Mouse (Mus musculus): ENCODE data around the gene Egfr. TPM values are rescaled to one million over a fixed set of nuclear protein-coding genes. Genes with fewer than 3 reads are reported as not detected.

Gene Egfr
- total and polyA plus RNA-seq, 3 experiments: 0.26 TPM; not detected in 2

DNA sequence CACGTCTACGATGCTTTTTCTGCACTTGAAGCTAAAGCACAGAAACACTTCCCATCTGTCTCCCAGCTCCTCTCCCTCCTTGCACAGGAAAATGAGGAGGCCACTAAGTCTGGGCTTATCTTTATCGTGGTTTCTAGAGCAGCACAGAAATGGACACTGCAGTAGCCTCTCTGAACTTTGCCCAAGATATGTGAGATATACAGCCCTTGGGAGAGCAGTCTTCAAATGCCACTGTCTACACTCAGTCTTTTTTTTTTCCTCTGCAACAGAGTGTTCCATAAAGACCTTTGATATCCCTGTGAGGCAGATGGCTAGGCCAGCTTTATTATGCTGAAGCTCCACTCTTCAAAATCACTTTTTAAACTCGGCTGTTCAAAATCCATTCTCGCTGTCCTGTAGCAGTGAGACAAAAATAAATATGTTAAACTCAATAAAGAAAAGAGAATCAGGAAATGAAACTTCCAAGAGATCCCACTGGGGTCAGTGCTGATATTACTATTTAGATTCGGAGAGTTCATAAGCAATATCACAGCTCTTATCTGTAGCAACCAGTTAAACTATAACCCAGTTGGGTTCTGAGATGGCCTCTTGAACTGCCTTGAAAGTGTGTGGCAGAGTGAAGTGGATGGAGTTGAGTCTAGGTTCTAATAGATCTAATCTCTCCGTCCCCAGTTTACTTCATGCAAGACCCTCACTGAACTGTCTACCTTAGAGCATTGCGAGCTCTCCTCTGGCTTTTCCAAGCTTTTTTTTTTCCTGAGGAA, 148.8 kb downstream of the Egfr start:
- TF ChIP-seq MYC (IDR thresholded peaks at IDR 0.05; ENCODE audit: low read depth, low read length) (no peak), TCF12 (IDR thresholded peaks at IDR 0.05; ENCODE audit: low read depth, low read length) (no peak), ZKSCAN1 (IDR thresholded peaks at IDR 0.05; ENCODE audit: borderline replicate concordance, low read depth, low read length) (no peak), ZMIZ1 (IDR thresholded peaks at IDR 0.05; ENCODE audit: low read depth, low read length) (no peak), UBTF (IDR thresholded peaks at IDR 0.05; ENCODE audit: low read depth, low read length) (no peak), KAT2A (IDR thresholded peaks at IDR 0.05; ENCODE audit: insufficient replicate concordance, low read length) (no peak), MAFK (IDR thresholded peaks at IDR 0.05; ENCODE audit: insufficient replicate concordance, low read length) (no peak), MEF2A (IDR thresholded peaks at IDR 0.05; ENCODE audit: borderline replicate concordance, low read depth, low read length) (no peak), CHD2 (IDR thresholded peaks at IDR 0.05; ENCODE audit: low read length) (no peak), ELF1 (IDR thresholded peaks at IDR 0.05; ENCODE audit: low read depth, low read length) (no peak), BHLHE40 (IDR thresholded peaks at IDR 0.05; ENCODE audit: low read depth, low read length) (no peak), ZNF384 (IDR thresholded peaks at IDR 0.05; ENCODE audit: low read depth, low read length) (no peak), EP300 (IDR thresholded peaks at IDR 0.05; ENCODE audit: low read length) (no peak), RCOR1 (conservative IDR thresholded peaks at IDR 0.05; ENCODE audit: low read depth, low read length) (no peak), GABPA (IDR thresholded peaks at IDR 0.05; ENCODE audit: insufficient replicate concordance, low read depth, low read length) (no peak)
- Histone ChIP-seq H3K79me2 (replicated peaks; ENCODE audit: control insufficient read depth, extremely low read depth, insufficient read depth, poor library complexity, severe bottlenecking) (no peaks in the 10 kb centered on the region), H3K27ac (ENCODE audit: insufficient read depth, low read depth) (no peak overlapping the region), H3K27me3 (replicated peaks) (no peaks in the 10 kb centered on the region), H3K4me1 (ENCODE audit: control insufficient read depth in 1 of 2, insufficient read depth in 2 of 2) (0 out of 4 replicates have a peak, but pooled peaks cover 0 to 2% of the 10 kb centered on the region in 2 experiments), H3K4me2 (ENCODE audit: insufficient read depth, low read depth, poor library complexity, severe bottlenecking) (no peak overlapping the region), H3K9ac (ENCODE audit: insufficient read depth, low read depth) (no peak overlapping the region), H3K9me3 (replicated peaks; ENCODE audit: low read length) (no peaks in the 10 kb centered on the region), H3K36me3 (replicated peaks in 1 of 2; ENCODE audit: control insufficient read depth in 1 of 2, insufficient read depth in 1 of 2, low read length in 1 of 2) (no peaks in the 10 kb centered on the region), H3K4me3 (replicated peaks in 1 of 3; ENCODE audit: low read depth in 2 of 3, low read length in 2 of 3, poor library complexity in 1 of 3) (no peak overlapping the region)
- no peak for DNase-seq (ENCODE audit: extremely low read depth)
- dilution Hi-C loops (cut with MboI; ENCODE audit: extremely low pct_ligation_motif_present, extremely low pct_unique_long_range_greater_than_20kb, low sequenced_read_pairs) (no loop called here), in situ Hi-C loops (cut with MboI; ENCODE audit: low pct_ligation_motif_present, low pct_unique_long_range_greater_than_20kb, low sequenced_read_pairs) (no loop called here)

- dilution Hi-C loops (cut with MboI; ENCODE audit: extremely low pct_ligation_motif_present, extremely low pct_unique_long_range_greater_than_20kb, low sequenced_read_pairs): no loop called here
- Histone ChIP-seq H3K27ac (ENCODE audit: insufficient read depth, low read depth) (no peak overlapping the region), H3K9me3 (replicated peaks; ENCODE audit: low read length) (no peaks in the 10 kb centered on the region), H3K9ac (ENCODE audit: insufficient read depth, low read depth) (no peak overlapping the region), H3K4me3 (replicated peaks in 1 of 3; ENCODE audit: low read depth in 2 of 3, low read length in 2 of 3, poor library complexity in 1 of 3) (no peak overlapping the region), H3K4me1 (ENCODE audit: control insufficient read depth in 1 of 2, insufficient read depth in 2 of 2) (peaks cover 0 to 2% of the 10 kb centered on the region in 2 experiments; a peak in 1 of 4 replicates), H3K36me3 (replicated peaks in 1 of 2; ENCODE audit: control insufficient read depth in 1 of 2, insufficient read depth in 1 of 2, low read length in 1 of 2) (no peaks in the 10 kb centered on the region), H3K4me2 (ENCODE audit: insufficient read depth, low read depth, poor library complexity, severe bottlenecking) (no peak overlapping the region), H3K27me3 (replicated peaks) (no peaks in the 10 kb centered on the region), H3K79me2 (replicated peaks; ENCODE audit: control insufficient read depth, extremely low read depth, insufficient read depth, poor library complexity, severe bottlenecking) (no peaks in the 10 kb centered on the region)
- DNase-seq (ENCODE audit: extremely low read depth): no peak
- in situ Hi-C loops (cut with MboI; ENCODE audit: low pct_ligation_motif_present, low pct_unique_long_range_greater_than_20kb, low sequenced_read_pairs): no loop called here
- TF ChIP-seq JUN (IDR thresholded peaks at IDR 0.05; ENCODE audit: insufficient read depth, low read depth, low read length) (no peak), ZNF384 (IDR thresholded peaks at IDR 0.05; ENCODE audit: low read depth, low read length) (no peak), RAD21 (IDR thresholded peaks at IDR 0.05; ENCODE audit: low read depth, low read length) (no peak), MEF2A (IDR thresholded peaks at IDR 0.05; ENCODE audit: borderline replicate concordance, low read depth, low read length) (no peak), E2F4 (IDR thresholded peaks at IDR 0.05; ENCODE audit: insufficient replicate concordance, low read depth, low read length) (no peak), ELF1 (IDR thresholded peaks at IDR 0.05; ENCODE audit: low read depth, low read length) (no peak), HCFC1 (IDR thresholded peaks at IDR 0.05; ENCODE audit: low read depth, low read length) (no peak)
These were observed 152.5 kb downstream of the Egfr start for GRCm38 (mm10) chr11:16904302-16905011.

Measured in CH12.LX (cell line).